Mouse (Mus musculus) heart, adult 2 months (tissue): ENCODE data around the gene Bpifb6.

Experiments
- CTCF ChIP-seq: fragments of 200-600 bp; IDR thresholded peaks from 2 replicates; pipeline ENCODE4 v1.8.1; 2022; ENCODE audit warnings: antibody characterized with exemption, mild to moderate bottlenecking, moderate library complexity
- POLR2A ChIP-seq: fragments of 200-500 bp; IDR thresholded peaks from 2 replicates; pipeline ENCODE4 v1.6.1; 2011; ENCODE audit warnings: mild to moderate bottlenecking, low read depth, low read length, control low read depth; ENCODE audit not compliant: insufficient read depth

- TF ChIP-seq POLR2A (no peak), CTCF (no peak)
Observed at GRCm38 (mm10) chr2:153933311-153933710, 33.1 kb downstream of the Bpifb6 start.
